Mouse (Mus musculus) duodenum, adult 2 months (tissue): Measurements from ENCODE around the gene Neil1. TPM values are rescaled to one million over a fixed set of nuclear protein-coding genes. Genes with fewer than 3 reads are reported as not detected.

Experiments used
- polyA plus RNA-seq: library from polyadenylated mRNA; depleted of rRNA; stranded (reverse); fragments of >200 nt; gene quantifications from 2 replicates; pipeline ENCODE4 v1.2.3, GENCODE M21; 2012; ENCODE audit warnings: low replicate concordance; rRNA removed

Neil1 gene
- polyA plus RNA-seq = 8.3 and 12.8 TPM in 2 replicates

GRCm38 (mm10) chr9:57148144-57148878, at the start of gene Neil1:
Gene Neil1 (minus strand): TSS chr9:57148305.

DNA sequence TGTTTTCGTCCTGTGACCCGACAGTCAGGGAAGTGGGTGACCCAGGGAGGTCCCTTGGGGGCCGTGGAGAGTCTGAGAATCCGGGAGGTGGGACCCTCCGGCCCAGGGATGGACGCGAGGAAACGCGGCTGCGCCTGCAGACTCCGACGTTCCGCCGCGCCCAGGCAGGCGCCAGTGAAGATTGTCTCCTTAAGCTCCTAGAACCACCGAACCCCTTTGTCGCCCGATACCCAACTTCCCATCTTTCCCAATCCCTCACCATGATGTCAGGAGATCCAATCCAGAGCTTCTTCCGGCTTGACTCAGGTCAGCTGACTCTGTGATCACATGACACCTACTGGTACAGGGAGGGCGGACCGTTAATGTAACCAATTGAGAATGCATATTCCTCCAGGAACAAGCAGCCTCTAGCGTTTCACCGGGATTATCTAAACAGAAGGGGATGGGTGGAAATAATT, 9.9 kb upstream of the Neil1 start, which contains the start of gene Commd4:
Gene Commd4 (minus strand): TSS at position 319 of the 458 bp plus-strand sequence.

GRCm38 (mm10) chr9:57130577-57131433, 17.3 kb downstream of the Neil1 start, which contains the start of gene Man2c1:
Gene Man2c1 (plus strand): TSS chr9:57130690.

Other genes with a start within 250 kb of the Neil1 start
- gene Snx33, start 219.9 kb downstream of the Neil1 start, polyA plus RNA-seq = 2.5 and 4.4 TPM in 2 replicates
- 180 and 256 TPM in 2 replicates for gene Imp3, start 210.8 kb downstream of the Neil1 start, polyA plus RNA-seq
- 1.1 and 1.7 TPM in 2 replicates for gene Snupn, start 197.4 kb downstream of the Neil1 start, polyA plus RNA-seq
- 16.5 and 30.9 TPM in 2 replicates for gene Ptpn9, start 153.4 kb downstream of the Neil1 start, polyA plus RNA-seq
- 31.7 and 34.0 TPM in 2 replicates for gene Sin3a, start 76.3 kb downstream of the Neil1 start, polyA plus RNA-seq
- 144 and 164 TPM in 2 replicates for gene Man2c1, start 17.6 kb downstream of the Neil1 start, polyA plus RNA-seq
- gene Commd4, start 10.0 kb upstream of the Neil1 start, polyA plus RNA-seq = 160 and 215 TPM in 2 replicates
- not detected in 2 replicates for gene Trcg1, start 88.3 kb upstream of the Neil1 start, polyA plus RNA-seq
- 15.3 and 24.4 TPM in 2 replicates for gene 1700017B05Rik, start 114.3 kb upstream of the Neil1 start, polyA plus RNA-seq